Mouse (Mus musculus) embryonic fibroblast, embryonic 13.5 days (primary cell): ENCODE measurements around the gene Sv2c.

Experiments used
- CTCF ChIP-seq: IDR thresholded peaks from 2 replicates; pipeline ENCODE4 v1.5.1; 2011; ENCODE audit warnings: mild to moderate bottlenecking, control low read depth, low read length, moderate library complexity, borderline replicate concordance; ENCODE audit not compliant: insufficient read depth
- POLR2A ChIP-seq: IDR thresholded peaks from 2 replicates; pipeline ENCODE4 v1.6.1; 2011; ENCODE audit warnings: low read depth, mild to moderate bottlenecking, control low read depth, low read length, moderate library complexity

- no peak for TF ChIP-seq CTCF
- no peak for TF ChIP-seq POLR2A
These were observed 128.8 kb downstream of the Sv2c start for GRCm38 (mm10) chr13:96003539-96003938.
